Mouse (Mus musculus) left cerebral cortex, adult 2 months (tissue): ENCODE data around the gene Gm13420. TPM values are rescaled to one million over a fixed set of nuclear protein-coding genes. Genes with fewer than 3 reads are reported as not detected.

Experiments
- DNase-seq, 2 experiments: peaks; one replicate each; pipeline ENCODE4 v3.0.0; 2021 to 2022; ENCODE audit warnings: low spot score in 2 of 2, mixed read lengths in 1 of 2; ENCODE audit errors: extremely low spot score in 1 of 2
- H3K27ac ChIP-seq: fragments of 200-600 bp; 2 replicates; pipeline ENCODE4 v1.8.1; 2022
- H3K4me3 ChIP-seq: fragments of 200-600 bp; 2 replicates; pipeline ENCODE4 v1.8.1; 2022
- CTCF ChIP-seq: fragments of 200-600 bp; IDR thresholded peaks from 2 replicates; pipeline ENCODE4 v1.8.1; 2022; ENCODE audit warnings: antibody characterized with exemption, mild to moderate bottlenecking, moderate library complexity
- intact Hi-C: fragments of 180-260 bp; cut with DNase I; formaldehyde crosslinking; loops from one replicate; pipeline ENCODE4 v1.15.1; 2025
- total RNA-seq, 2 experiments: library from RNA; stranded (reverse); gene quantifications; 2 replicates each; pipeline ENCODE4 v1.2.3; 2021

Gene Gm13420
- total RNA-seq, 2 experiments from 2014 or later: 1.7 to 2.0 TPM

GRCm38 (mm10) chr2:29733348-29733747 lies 18.1 kb downstream of the Gm13420 start:
- no peak overlapping the region for H3K4me3 ChIP-seq
- no peak for TF ChIP-seq CTCF
- H3K27ac ChIP-seq: no peak overlapping the region
- intact Hi-C loops: loop anchor here (5.0 kb wide), 1 partner anchor 111 kb away; no protein-coding TSS in a partner anchor
- DNase-seq: no peak

GRCm38 (mm10) chr2:29732559-29732958 lies 18.9 kb downstream of the Gm13420 start:
- DNase-seq: no peak
- no peak for TF ChIP-seq CTCF
- no peak overlapping the region for H3K27ac ChIP-seq
- no peak overlapping the region for H3K4me3 ChIP-seq
- intact Hi-C loops: loop anchor here (5.0 kb wide), 1 partner anchor 110 kb away; no protein-coding TSS in a partner anchor

- TF ChIP-seq CTCF: peak; percentile 48
- no peak for DNase-seq
- intact Hi-C loops: loop anchor here (5.0 kb wide), 1 partner anchor 109 kb away; no protein-coding TSS in a partner anchor
- no peak overlapping the region for H3K4me3 ChIP-seq
- H3K27ac ChIP-seq: no peak overlapping the region
Measured at GRCm38 (mm10) chr2:29731545-29731944, 19.9 kb downstream of the Gm13420 start.

GRCm38 (mm10) chr2:29729500-29729899 lies 22.0 kb downstream of the Gm13420 start:
- H3K4me3 ChIP-seq: no peak overlapping the region
- no peak overlapping the region for H3K27ac ChIP-seq
- DNase-seq: no peak
- intact Hi-C loops: no loop called here
- TF ChIP-seq CTCF: no peak

- no peak overlapping the region for H3K4me3 ChIP-seq
- H3K27ac ChIP-seq: no peak overlapping the region
- no peak for TF ChIP-seq CTCF
- no peak for DNase-seq
- intact Hi-C loops: no loop called here
Measured at GRCm38 (mm10) chr2:29724664-29725365, 26.7 kb downstream of the Gm13420 start.

- no peak for TF ChIP-seq CTCF
- Histone ChIP-seq H3K4me3 (no peak overlapping the region), H3K27ac (no peak overlapping the region)
- DNase-seq: no peak
- intact Hi-C loops: no loop called here
Measured at GRCm38 (mm10) chr2:29723132-29723531, 28.4 kb downstream of the Gm13420 start.

GRCm38 (mm10) chr2:29718581-29718980 lies 32.9 kb downstream of the Gm13420 start:
- Histone ChIP-seq H3K4me3 (no peak overlapping the region), H3K27ac (no peak overlapping the region)
- DNase-seq: no peak
- TF ChIP-seq CTCF: no peak
- intact Hi-C loops: no loop called here

GRCm38 (mm10) chr2:29716691-29717090 lies 34.8 kb downstream of the Gm13420 start:
- intact Hi-C loops: no loop called here
- no peak for DNase-seq
- Histone ChIP-seq H3K27ac (peak overlapping the region; percentile 48; the same call in 1 of the 2 replicates), H3K4me3 (no peak overlapping the region)
- TF ChIP-seq CTCF: no peak

GRCm38 (mm10) chr2:29716143-29716542 lies 35.3 kb downstream of the Gm13420 start:
- peak overlapping the region; percentile 48 for H3K27ac ChIP-seq
- no peak for TF ChIP-seq CTCF
- no peak for DNase-seq
- no peak overlapping the region for H3K4me3 ChIP-seq
- intact Hi-C loops: no loop called here

- DNase-seq: peak in 1 of 2 experiments; percentile 38
- intact Hi-C loops: loop anchor here (5.0 kb wide), 2 partner anchors 67 to 92 kb away; no protein-coding TSS in a partner anchor
- no peak overlapping the region for H3K4me3 ChIP-seq
- no peak for TF ChIP-seq CTCF
- H3K27ac ChIP-seq: peak overlapping the region; percentile 76
Measured at GRCm38 (mm10) chr2:29714127-29714526, 37.4 kb downstream of the Gm13420 start.

- intact Hi-C loops: loop anchor here (5.0 kb wide), 2 partner anchors 66 to 91 kb away; no protein-coding TSS in a partner anchor
- TF ChIP-seq CTCF: no peak
- Histone ChIP-seq H3K4me3 (no peak overlapping the region), H3K27ac (peak overlapping the region; percentile 53)
- DNase-seq: no peak
Measured at GRCm38 (mm10) chr2:29713501-29713900, 38.0 kb downstream of the Gm13420 start.

GRCm38 (mm10) chr2:29711877-29712276 lies 39.6 kb downstream of the Gm13420 start:
- no peak for TF ChIP-seq CTCF
- no peak for DNase-seq
- Histone ChIP-seq H3K4me3 (no peak overlapping the region), H3K27ac (no peak overlapping the region)
- intact Hi-C loops: loop anchor here (5.0 kb wide), 2 partner anchors 65 to 90 kb away; no protein-coding TSS in a partner anchor
